Mouse (Mus musculus): ENCODE measurements around the gene Spem1. TPM values are rescaled to one million over a fixed set of nuclear protein-coding genes. Genes with fewer than 3 reads are reported as not detected.

Spem1 gene
- polyA plus RNA-seq, 1 experiment from 2014 or later, result 0.46 TPM

DNA sequence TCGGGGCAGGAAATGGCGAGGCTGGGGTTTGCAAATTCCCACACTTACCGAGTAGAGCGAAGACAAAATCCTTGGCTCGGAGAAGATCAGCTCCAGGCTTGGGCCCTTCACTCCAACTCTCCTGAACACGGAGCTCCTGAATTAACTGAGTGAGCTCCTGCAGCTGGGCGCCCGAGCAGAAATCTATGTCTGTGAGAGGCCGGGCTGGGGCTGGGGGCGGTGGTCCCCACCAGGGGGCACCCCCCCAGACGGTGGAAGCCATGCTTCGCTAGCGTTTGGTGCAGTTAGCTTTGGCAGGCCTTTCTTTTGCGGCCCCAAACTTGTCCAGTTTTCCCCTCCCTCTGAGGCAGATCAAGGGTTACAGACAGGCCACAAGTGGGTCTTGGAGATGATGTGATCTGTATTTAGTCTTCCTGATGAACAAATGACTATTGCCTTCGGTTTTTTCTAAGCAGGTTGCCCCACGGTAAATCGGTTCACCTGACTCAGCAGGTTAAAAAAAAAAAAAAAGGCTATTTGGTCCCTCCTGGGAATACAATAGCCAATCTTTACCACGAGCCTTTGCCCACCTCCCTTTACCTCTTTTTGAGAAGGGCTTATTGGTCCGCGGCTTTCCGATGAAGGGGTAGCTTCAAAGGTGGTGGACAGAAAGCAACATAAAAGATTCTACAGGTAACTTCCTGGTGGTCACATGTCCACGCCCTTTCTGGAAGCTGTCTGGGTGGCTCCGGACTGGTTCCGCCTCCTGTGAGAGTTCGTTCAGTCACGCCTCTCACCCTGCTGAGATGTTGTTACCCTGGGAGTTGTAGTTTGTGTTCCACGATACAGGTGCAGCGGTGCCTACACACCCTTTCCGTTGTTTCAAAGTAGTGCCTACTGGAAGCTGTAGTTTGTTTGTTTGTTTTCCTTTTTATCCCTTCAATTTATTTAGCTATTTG lies 16.7 kb downstream of the Spem1 start, which contains the start of gene Tmem102:
Gene Tmem102, minus strand, starts transcription at position 653 of the 938 bp plus-strand sequence.
- no peaks in the 10 kb centered on the region for H3K36me3 ChIP-seq
- H3K4me3 ChIP-seq, result 0 out of 2 replicates have a peak within 1 kb of the TSS, but pooled peaks have one; percentile 58
- 3% methylated on average over 29 of the region's 29 CpGs for WGBS
- H3K27me3 ChIP-seq, result peaks cover 70% of the 10 kb centered on the region
- no peak for ATAC-seq (ENCODE audit: low FRiP score, low read depth)
- no peak within 1 kb of the TSS for H3K27ac ChIP-seq (replicated peaks)
- peak within 1 kb of the TSS; percentile 96 for H3K4me2 ChIP-seq (replicated peaks)
- no peaks in the 10 kb centered on the region for H3K9me3 ChIP-seq
- H3K4me1 ChIP-seq, result peaks cover 49% of the 10 kb centered on the region
- H3K9ac ChIP-seq (replicated peaks), result no peak within 1 kb of the TSS

DNA sequence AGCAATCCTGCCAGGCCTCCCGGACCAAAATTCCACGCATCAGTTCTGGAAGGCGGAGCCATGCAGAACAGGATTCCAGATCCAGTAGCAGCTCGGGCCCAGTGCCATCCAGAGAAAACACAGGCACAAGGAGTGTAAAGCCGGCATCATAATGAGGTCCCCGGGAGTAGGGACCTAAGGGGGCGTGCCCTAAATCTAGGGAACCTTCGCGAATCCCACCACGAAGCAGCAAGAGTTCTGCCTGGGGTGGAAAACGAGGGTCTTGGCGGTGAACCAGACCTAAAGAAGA lies 17.4 kb downstream of the Spem1 start:
- no peaks in the 10 kb centered on the region for H3K36me3 ChIP-seq
- no peaks in the 10 kb centered on the region for H3K9me3 ChIP-seq
- H3K4me1 ChIP-seq, result peaks cover 55% of the 10 kb centered on the region
- H3K27ac ChIP-seq (replicated peaks), result no peak overlapping the region
- ATAC-seq (ENCODE audit: low FRiP score, low read depth), result no peak
- peak overlapping the region; percentile 96 for H3K4me2 ChIP-seq (replicated peaks)
- H3K9ac ChIP-seq (replicated peaks), result no peak overlapping the region
- H3K27me3 ChIP-seq, result peaks cover 68% of the 10 kb centered on the region
- WGBS, result 7% methylated on average over 12 of the region's 12 CpGs
- H3K4me3 ChIP-seq, result 0 out of 2 replicates have a peak overlapping the region, but pooled peaks have one; percentile 58

DNA sequence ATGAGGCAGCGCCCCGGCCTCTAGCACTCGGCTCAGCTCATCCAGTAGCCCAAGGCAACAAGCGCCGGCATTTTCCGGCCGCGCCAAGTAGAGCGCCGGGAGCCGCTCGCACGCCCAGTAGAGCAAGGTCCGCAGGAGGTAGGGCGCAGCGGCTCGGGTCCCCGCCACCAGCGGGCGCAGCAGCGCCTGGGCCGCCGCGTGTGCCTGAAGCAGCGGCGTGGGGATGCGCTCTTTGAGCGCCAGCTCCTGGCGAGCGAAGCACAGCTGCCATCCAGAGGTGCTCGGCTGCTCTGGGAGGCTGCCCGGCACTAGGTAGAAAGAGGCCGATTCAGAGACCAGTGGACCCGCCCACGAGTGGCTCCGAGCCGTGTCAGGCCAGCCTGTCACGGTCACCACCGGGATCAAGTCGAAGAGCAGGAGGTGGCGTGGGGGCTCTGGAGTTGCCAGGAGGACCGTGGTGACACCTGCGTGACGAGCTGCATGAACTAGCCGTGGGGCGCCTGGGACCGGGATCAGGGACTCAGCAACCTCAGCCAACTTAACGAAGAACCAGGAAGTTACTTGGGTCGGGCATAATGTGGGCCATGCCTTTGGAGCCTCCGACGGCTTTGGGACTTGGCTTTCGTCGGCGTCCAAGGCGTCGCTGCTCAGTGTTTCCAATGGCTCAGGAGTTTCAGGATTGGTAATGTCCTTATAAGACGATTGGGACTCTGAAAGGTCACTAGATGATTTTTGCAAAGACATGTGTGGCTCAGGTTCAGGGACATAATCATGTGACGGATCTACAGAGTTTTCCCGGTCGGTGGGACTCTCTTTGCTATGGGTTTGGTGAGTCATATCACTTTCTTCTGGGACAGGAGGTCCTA lies 18.0 kb downstream of the Spem1 start:
- Histone ChIP-seq H3K4me1 (peaks cover 61% of the 10 kb centered on the region), H3K9ac (replicated peaks) (peak overlapping the region; percentile 69), H3K27ac (replicated peaks) (peak overlapping the region; percentile 35), H3K36me3 (no peaks in the 10 kb centered on the region), H3K9me3 (no peaks in the 10 kb centered on the region), H3K4me3 (peak overlapping the region; percentile 58), H3K27me3 (peaks cover 68% of the 10 kb centered on the region), H3K4me2 (replicated peaks) (peak overlapping the region; percentile 96)
- WGBS, result 1% methylated on average over 58 of the region's 60 CpGs
- ATAC-seq (ENCODE audit: low FRiP score, low read depth), result peak; percentile 35; the same call in 1 of the 2 replicates

GRCm38 (mm10) chr11:69803328-69803727 lies 18.7 kb downstream of the Spem1 start:
- 3% methylated on average over 12 of the region's 12 CpGs for WGBS
- Histone ChIP-seq H3K4me2 (replicated peaks) (peak overlapping the region; percentile 96), H3K9ac (replicated peaks) (peak overlapping the region; percentile 69), H3K36me3 (no peaks in the 10 kb centered on the region), H3K4me1 (peaks cover 64% of the 10 kb centered on the region), H3K4me3 (peak overlapping the region; percentile 58), H3K27me3 (peaks cover 71% of the 10 kb centered on the region), H3K9me3 (no peaks in the 10 kb centered on the region), H3K27ac (replicated peaks) (peak overlapping the region; percentile 60)
- ATAC-seq (ENCODE audit: low FRiP score, low read depth), result 0 out of 2 replicates have a peak, but pooled peaks have one; percentile 4

- H3K27ac ChIP-seq (replicated peaks), result peak overlapping the region; percentile 60
- under 1% methylated on average over 32 of the region's 33 CpGs for WGBS
- H3K4me2 ChIP-seq (replicated peaks), result peak overlapping the region; percentile 96
- peak overlapping the region; percentile 69 for H3K9ac ChIP-seq (replicated peaks)
- peaks cover 64% of the 10 kb centered on the region for H3K4me1 ChIP-seq
- 0 out of 2 replicates have a peak, but pooled peaks have one; percentile 13 for ATAC-seq (ENCODE audit: low FRiP score, low read depth)
- peak overlapping the region; percentile 58 for H3K4me3 ChIP-seq
- H3K36me3 ChIP-seq, result no peaks in the 10 kb centered on the region
- H3K9me3 ChIP-seq, result no peaks in the 10 kb centered on the region
- H3K27me3 ChIP-seq, result peaks cover 73% of the 10 kb centered on the region
Measured at GRCm38 (mm10) chr11:69802648-69803105, 19.3 kb downstream of the Spem1 start.

- Histone ChIP-seq H3K36me3 (no peaks in the 10 kb centered on the region), H3K4me1 (peaks cover 64% of the 10 kb centered on the region), H3K27ac (replicated peaks) (peak within 1 kb of the TSS; percentile 87), H3K4me3 (peak within 1 kb of the TSS; percentile 58), H3K9ac (replicated peaks) (peak within 1 kb of the TSS; percentile 71), H3K4me2 (replicated peaks) (peak within 1 kb of the TSS; percentile 96), H3K27me3 (peaks cover 74% of the 10 kb centered on the region), H3K9me3 (no peaks in the 10 kb centered on the region)
- under 1% methylated on average over 26 of the region's 33 CpGs for WGBS
- no peak for ATAC-seq (ENCODE audit: low FRiP score, low read depth)
Measured at GRCm38 (mm10) chr11:69801379-69801977, 20.5 kb downstream of the Spem1 start, which contains the start of gene Fgf11. Fgf11 (minus strand) TSS chr11:69801857.

GRCm38 (mm10) chr11:69800392-69801197 lies 21.4 kb downstream of the Spem1 start:
- peak overlapping the region; percentile 71 for H3K9ac ChIP-seq (replicated peaks)
- H3K9me3 ChIP-seq, result no peaks in the 10 kb centered on the region
- peaks cover 71% of the 10 kb centered on the region for H3K4me1 ChIP-seq
- peaks cover 74% of the 10 kb centered on the region for H3K27me3 ChIP-seq
- no peaks in the 10 kb centered on the region for H3K36me3 ChIP-seq
- H3K4me2 ChIP-seq (replicated peaks), result peak overlapping the region; percentile 96
- peak overlapping the region; percentile 87 for H3K27ac ChIP-seq (replicated peaks)
- H3K4me3 ChIP-seq, result peak overlapping the region; percentile 58
- WGBS, result 0% methylated on average over 36 of the region's 36 CpGs
- ATAC-seq (ENCODE audit: low FRiP score, low read depth), result peak; percentile 79

DNA sequence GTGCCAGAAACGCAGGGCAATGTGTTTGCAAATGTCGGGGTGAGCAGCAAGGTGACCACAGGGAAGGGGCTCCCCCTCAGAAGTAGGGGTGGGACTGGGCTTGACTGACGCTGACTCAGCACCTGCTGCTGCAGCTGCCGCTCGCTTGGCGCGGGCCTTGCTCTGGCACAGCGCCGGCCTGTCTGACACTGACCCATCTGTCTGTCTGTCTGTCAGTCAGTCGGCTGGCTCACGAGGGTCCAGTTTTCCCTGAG lies 21.9 kb downstream of the Spem1 start:
- H3K4me3 ChIP-seq, result peak overlapping the region; percentile 58
- ATAC-seq (ENCODE audit: low FRiP score, low read depth), result peak; percentile 41
- peaks cover 70% of the 10 kb centered on the region for H3K27me3 ChIP-seq
- peaks cover 69% of the 10 kb centered on the region for H3K4me1 ChIP-seq
- H3K36me3 ChIP-seq, result no peaks in the 10 kb centered on the region
- H3K27ac ChIP-seq (replicated peaks), result peak overlapping the region; percentile 87
- H3K9me3 ChIP-seq, result no peaks in the 10 kb centered on the region
- peak overlapping the region; percentile 71 for H3K9ac ChIP-seq (replicated peaks)
- 0% methylated on average over 11 of the region's 11 CpGs for WGBS
- H3K4me2 ChIP-seq (replicated peaks), result peak overlapping the region; percentile 96

- Histone ChIP-seq H3K27ac (replicated peaks) (peak overlapping the region; percentile 87), H3K9ac (replicated peaks) (peak overlapping the region; percentile 71), H3K27me3 (peaks cover 65% of the 10 kb centered on the region), H3K9me3 (no peaks in the 10 kb centered on the region), H3K36me3 (no peaks in the 10 kb centered on the region), H3K4me2 (replicated peaks) (peak overlapping the region; percentile 96), H3K4me3 (peak overlapping the region; percentile 58), H3K4me1 (peaks cover 64% of the 10 kb centered on the region)
- WGBS, result 18% methylated on average over 11 of the region's 12 CpGs
- no peak for ATAC-seq (ENCODE audit: low FRiP score, low read depth)
Measured at GRCm38 (mm10) chr11:69799394-69800137, 22.4 kb downstream of the Spem1 start.

DNA sequence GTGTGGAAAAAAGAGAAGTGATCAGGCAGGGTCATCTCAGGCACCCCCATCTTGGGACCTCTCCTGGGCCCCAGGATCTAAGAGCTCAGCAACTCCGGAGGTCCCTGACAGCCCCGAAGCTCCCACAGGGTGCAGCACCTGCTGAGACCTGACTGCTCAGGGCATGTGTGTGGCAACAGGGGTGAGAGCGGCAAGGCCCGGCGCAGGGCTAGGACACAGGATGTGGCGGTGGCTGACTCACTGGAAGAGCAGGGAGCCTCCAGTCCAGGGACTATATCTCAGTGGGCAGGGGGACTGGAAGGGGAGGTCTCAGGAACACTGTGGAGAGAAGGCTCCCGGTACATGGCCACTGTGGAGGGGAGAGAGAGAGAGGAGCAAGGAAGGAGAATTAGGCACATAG lies 24.1 kb downstream of the Spem1 start:
- no peak overlapping the region for H3K27ac ChIP-seq (replicated peaks)
- no peak for ATAC-seq (ENCODE audit: low FRiP score, low read depth)
- no peak overlapping the region for H3K4me2 ChIP-seq (replicated peaks)
- H3K9ac ChIP-seq (replicated peaks), result no peak overlapping the region
- H3K4me3 ChIP-seq, result no peak overlapping the region
- H3K9me3 ChIP-seq, result no peaks in the 10 kb centered on the region
- peaks cover 48% of the 10 kb centered on the region for H3K4me1 ChIP-seq
- H3K27me3 ChIP-seq, result peaks cover 58% of the 10 kb centered on the region
- 84% methylated on average over 7 of the region's 7 CpGs for WGBS
- H3K36me3 ChIP-seq, result no peaks in the 10 kb centered on the region

All from midbrain, embryonic 12.5 days (tissue).